Mouse (Mus musculus) hindbrain, embryonic 11.5 days (tissue): ENCODE measurements around the gene Sds. TPM values are rescaled to one million over a fixed set of nuclear protein-coding genes. Genes with fewer than 3 reads are reported as not detected.

Source experiments
- ATAC-seq: fragments of 200-750 bp; cut with Nextera tagmentation; 2 replicates; pipeline ENCODE4 v1.8.0; 2017; ENCODE audit warnings: mild to moderate bottlenecking, moderate TSS enrichment, moderate library complexity; ENCODE audit not compliant: low FRiP score
- DNase-seq: peaks from one replicate; pipeline ENCODE4 v3.0.0-alpha.2; 2015; ENCODE audit warnings: low spot score
- H3K27ac ChIP-seq: fragments of 300-500 bp; sonication (generic); 2 replicates; pipeline ENCODE4 v1.5.1; 2014; ENCODE audit warnings: mild to moderate bottlenecking, low read depth, low read length
- H3K27me3 ChIP-seq: fragments of 300-500 bp; sonication (generic); 2 replicates; pipeline ENCODE4 v1.6.1; 2014; ENCODE audit warnings: mild to moderate bottlenecking, low read length, moderate library complexity, mixed read lengths; ENCODE audit not compliant: control insufficient read depth, insufficient read depth
- H3K36me3 ChIP-seq: fragments of 300-500 bp; sonication (generic); 2 replicates; pipeline ENCODE4 v1.6.1; 2014; ENCODE audit warnings: mild to moderate bottlenecking, low read length, moderate library complexity, mixed read lengths; ENCODE audit not compliant: control insufficient read depth, insufficient read depth
- H3K4me1 ChIP-seq: fragments of 300-500 bp; sonication (generic); replicated peaks from 2 replicates; pipeline ENCODE4 v1.6.1; 2014; ENCODE audit warnings: low read length, mixed read lengths; ENCODE audit not compliant: control insufficient read depth, insufficient read depth
- H3K4me2 ChIP-seq: fragments of 300-500 bp; sonication (generic); replicated peaks from 2 replicates; pipeline ENCODE4 v1.6.1; 2014; ENCODE audit warnings: mild to moderate bottlenecking, low read depth, low read length
- H3K4me3 ChIP-seq: fragments of 300-500 bp; sonication (generic); 2 replicates; pipeline ENCODE4 v1.5.1; 2014; ENCODE audit warnings: low read depth, low read length
- H3K9ac ChIP-seq: fragments of 300-500 bp; sonication (generic); 2 replicates; pipeline ENCODE4 v1.6.1; 2014; ENCODE audit warnings: low read depth, low read length
- H3K9me3 ChIP-seq: fragments of 300-500 bp; sonication (generic); 2 replicates; pipeline ENCODE4 v1.6.1; 2016; ENCODE audit warnings: low read length; ENCODE audit not compliant: control insufficient read depth
- WGBS: fragments of 180-500 bp; shearing (Covaris S2); extraction: QIAGEN DNeasy Blood & Tissue Kit; methylation state at CpG from one replicate; pipeline ENCODE4 v1.1.7; 2014; 5-methylcytosine and 5-hydroxymethylcytosine counted together
- polyA plus RNA-seq: library from polyadenylated mRNA; unstranded; fragments of >200 nt; fragmentation: Nextera tagmentation; extraction: Ambion mirVana; gene quantifications from 2 replicates; pipeline ENCODE4 v1.2.1, GENCODE M21; 2014

Gene Sds
- polyA plus RNA-seq, 1 experiment from 2014 or later: not detected

DNA sequence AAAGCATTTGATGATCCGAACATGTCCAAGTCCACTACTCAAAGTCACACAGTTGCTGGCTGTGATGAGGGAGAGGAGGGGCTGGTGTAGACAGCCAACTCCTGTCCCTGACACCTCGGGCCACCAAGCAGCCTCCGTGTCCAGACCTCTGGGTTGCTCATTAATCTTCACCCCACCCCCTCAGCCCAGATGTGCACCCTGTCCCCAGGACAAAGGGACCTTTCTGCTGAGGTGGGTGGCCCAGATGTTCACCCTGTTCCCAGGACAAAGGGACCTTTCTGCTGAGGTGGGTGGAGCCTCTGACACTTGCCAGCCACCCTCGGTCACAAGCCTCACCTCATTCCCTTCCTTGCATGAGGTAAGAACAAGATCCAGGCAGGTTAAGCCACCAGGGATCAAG, 4.8 kb upstream of the Sds start:
- no peak overlapping the region for H3K4me2 ChIP-seq
- H3K4me1 ChIP-seq: no peaks in the 10 kb centered on the region
- DNase-seq (no peak), ATAC-seq (no peak)
- no peak overlapping the region for H3K4me3 ChIP-seq
- H3K27me3 ChIP-seq: no peaks in the 10 kb centered on the region
- no peak overlapping the region for H3K9ac ChIP-seq
- 60% methylated on average over 4 of the region's 4 CpGs for WGBS
- no peaks in the 10 kb centered on the region for H3K36me3 ChIP-seq
- no peak overlapping the region for H3K27ac ChIP-seq
- H3K9me3 ChIP-seq: no peaks in the 10 kb centered on the region

DNA sequence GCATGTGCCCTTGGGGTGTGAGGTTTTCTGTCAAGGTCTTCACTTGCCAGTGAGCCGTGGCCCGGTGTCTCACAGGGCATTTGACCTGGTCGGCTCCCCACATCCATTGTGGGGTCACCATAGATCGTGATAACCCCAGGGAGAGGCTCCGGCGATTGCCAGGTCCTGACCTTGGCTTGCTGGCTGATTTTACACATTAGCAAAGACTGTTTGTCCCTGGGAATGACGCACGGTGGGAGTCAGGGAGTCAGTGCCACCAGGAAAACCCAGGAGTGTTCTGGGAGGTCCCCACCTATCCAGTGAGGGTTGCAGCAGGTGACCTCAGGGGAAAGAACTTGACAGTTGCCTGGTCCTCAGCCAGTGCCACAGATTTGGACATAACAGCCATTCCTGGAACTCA, 3.6 kb upstream of the Sds start, which contains the start of gene Sdsl:
TSS of gene Sdsl (minus strand) at position 41 of the 400 bp plus-strand sequence.
- no peak within 1 kb of the TSS for H3K4me2 ChIP-seq
- H3K4me1 ChIP-seq: no peaks in the 10 kb centered on the region
- ATAC-seq (no peak), DNase-seq (no peak)
- no peak within 1 kb of the TSS for H3K27ac ChIP-seq
- H3K27me3 ChIP-seq: no peaks in the 10 kb centered on the region
- H3K4me3 ChIP-seq: no peak within 1 kb of the TSS
- H3K9ac ChIP-seq: no peak within 1 kb of the TSS
- H3K36me3 ChIP-seq: no peaks in the 10 kb centered on the region
- 77% methylated on average over 8 of the region's 8 CpGs for WGBS
- H3K9me3 ChIP-seq: no peaks in the 10 kb centered on the region

GRCm38 (mm10) chr5:120473361-120473760, 3.0 kb upstream of the Sds start:
- H3K4me2 ChIP-seq: no peak overlapping the region
- WGBS: 97% methylated on average over 2 of the region's 2 CpGs
- no peaks in the 10 kb centered on the region for H3K27me3 ChIP-seq
- no peaks in the 10 kb centered on the region for H3K36me3 ChIP-seq
- no peak overlapping the region for H3K27ac ChIP-seq
- DNase-seq (no peak), ATAC-seq (no peak)
- no peak overlapping the region for H3K4me3 ChIP-seq
- no peaks in the 10 kb centered on the region for H3K9me3 ChIP-seq
- no peak overlapping the region for H3K9ac ChIP-seq
- no peaks in the 10 kb centered on the region for H3K4me1 ChIP-seq

DNA sequence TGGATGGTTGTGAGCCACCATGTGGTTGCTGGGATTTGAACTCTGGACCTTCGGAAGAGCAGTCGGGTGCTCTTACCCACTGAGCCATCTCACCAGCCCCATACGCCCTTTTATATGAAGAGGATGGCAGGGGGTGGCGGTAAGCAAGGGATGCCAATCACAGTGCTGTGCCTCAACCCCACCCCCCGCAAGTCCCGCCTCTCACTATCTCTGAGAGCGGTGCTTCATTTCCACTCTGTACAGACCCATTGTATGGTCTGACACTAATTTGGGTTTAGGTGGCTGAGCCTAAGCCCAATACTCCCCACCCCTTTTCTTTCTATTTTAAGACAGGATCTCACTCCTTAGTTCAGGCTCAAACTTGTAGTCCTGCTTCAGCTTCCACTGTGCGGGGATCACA, 465 bp upstream of the Sds start:
- ATAC-seq: no peak
- 54% methylated on average over 8 of the region's 8 CpGs for WGBS

DNA sequence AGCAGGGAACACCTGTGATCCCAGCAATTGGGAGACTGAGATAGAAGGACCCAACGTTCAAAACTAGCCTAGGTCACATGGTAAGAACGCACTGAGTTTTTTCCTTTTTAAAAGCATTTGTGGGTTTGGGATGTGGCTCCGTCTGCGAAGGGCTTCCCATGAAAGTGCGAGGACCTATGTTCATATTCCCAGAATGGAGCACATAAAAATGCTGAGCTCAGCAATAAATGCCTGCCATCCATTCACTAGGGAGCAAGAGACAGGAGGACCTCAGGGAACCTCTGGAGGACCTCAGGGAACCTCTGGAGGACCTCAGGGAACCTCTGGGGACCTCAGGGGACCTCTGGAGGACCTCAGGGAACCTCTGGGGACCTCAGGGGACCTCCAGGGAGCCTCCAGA, 1.7 kb downstream of the Sds start:
- Histone ChIP-seq H3K36me3 (no peaks in the 10 kb centered on the region), H3K9me3 (no peaks in the 10 kb centered on the region), H3K27me3 (no peaks in the 10 kb centered on the region), H3K9ac (no peak overlapping the region), H3K4me2 (no peak overlapping the region), H3K4me1 (no peaks in the 10 kb centered on the region), H3K4me3 (no peak overlapping the region), H3K27ac (no peak overlapping the region)
- ATAC-seq (no peak), DNase-seq (no peak)
- 87% methylated on average over 5 of the region's 5 CpGs for WGBS

More for the DNA sequence above, 465 bp upstream of the Sds start:
- H3K27ac ChIP-seq: no peak overlapping the region
- DNase-seq: no peak
- H3K4me3 ChIP-seq: no peak overlapping the region
- H3K36me3 ChIP-seq: no peaks in the 10 kb centered on the region
- no peaks in the 10 kb centered on the region for H3K4me1 ChIP-seq
- no peak overlapping the region for H3K9ac ChIP-seq
- H3K27me3 ChIP-seq: no peaks in the 10 kb centered on the region
- no peak overlapping the region for H3K4me2 ChIP-seq
- H3K9me3 ChIP-seq: no peaks in the 10 kb centered on the region

GRCm38 (mm10) chr5:120479538-120479937, 3.2 kb downstream of the Sds start:
- Histone ChIP-seq H3K4me2 (no peak overlapping the region), H3K27ac (no peak overlapping the region), H3K27me3 (no peaks in the 10 kb centered on the region), H3K9me3 (no peaks in the 10 kb centered on the region), H3K4me3 (no peak overlapping the region), H3K36me3 (no peaks in the 10 kb centered on the region), H3K9ac (no peak overlapping the region), H3K4me1 (no peaks in the 10 kb centered on the region)
- DNase-seq: no peak
- 70% methylated on average over 4 of the region's 4 CpGs for WGBS
- ATAC-seq: no peak

DNA sequence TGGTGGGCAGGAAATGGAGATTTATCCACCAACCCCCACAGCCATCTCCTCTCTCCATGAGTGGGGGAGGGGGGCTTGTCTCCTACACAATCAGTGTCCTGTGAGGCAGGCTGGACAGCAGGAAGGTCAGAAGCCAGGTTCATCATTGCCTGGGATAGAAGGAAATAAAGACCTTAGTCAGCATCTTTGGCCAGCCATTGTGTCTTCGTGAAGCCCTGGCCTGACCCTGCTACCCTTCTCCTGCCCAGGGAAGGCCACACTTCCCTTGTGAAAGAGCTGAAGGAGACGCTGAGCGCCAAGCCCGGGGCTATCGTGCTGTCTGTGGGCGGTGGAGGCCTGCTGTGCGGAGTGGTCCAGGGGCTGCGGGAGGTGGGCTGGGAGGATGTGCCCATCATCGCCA, 4.9 kb downstream of the Sds start:
- H3K27ac ChIP-seq: no peak overlapping the region
- no peak for ATAC-seq
- no peaks in the 10 kb centered on the region for H3K9me3 ChIP-seq
- WGBS: 59% methylated on average over 9 of the region's 9 CpGs
- H3K36me3 ChIP-seq: no peaks in the 10 kb centered on the region
- H3K27me3 ChIP-seq: no peaks in the 10 kb centered on the region
- H3K9ac ChIP-seq: no peak overlapping the region
- no peak overlapping the region for H3K4me3 ChIP-seq
- H3K4me1 ChIP-seq: no peaks in the 10 kb centered on the region
- no peak for DNase-seq
- H3K4me2 ChIP-seq: no peak overlapping the region

- H3K27me3 ChIP-seq: no peaks in the 10 kb centered on the region
- H3K4me1 ChIP-seq: no peaks in the 10 kb centered on the region
- H3K4me3 ChIP-seq: no peak overlapping the region
- no peaks in the 10 kb centered on the region for H3K9me3 ChIP-seq
- WGBS: 86% methylated on average over 13 of the region's 19 CpGs
- H3K36me3 ChIP-seq: 0 out of 2 replicates have a peak, but pooled peaks cover 4% of the 10 kb centered on the region
- no peak overlapping the region for H3K27ac ChIP-seq
- no peak for ATAC-seq
- no peak for DNase-seq
- no peak overlapping the region for H3K4me2 ChIP-seq
- H3K9ac ChIP-seq: no peak overlapping the region
Measured at GRCm38 (mm10) chr5:120483399-120483798, 7.1 kb downstream of the Sds start.

DNA sequence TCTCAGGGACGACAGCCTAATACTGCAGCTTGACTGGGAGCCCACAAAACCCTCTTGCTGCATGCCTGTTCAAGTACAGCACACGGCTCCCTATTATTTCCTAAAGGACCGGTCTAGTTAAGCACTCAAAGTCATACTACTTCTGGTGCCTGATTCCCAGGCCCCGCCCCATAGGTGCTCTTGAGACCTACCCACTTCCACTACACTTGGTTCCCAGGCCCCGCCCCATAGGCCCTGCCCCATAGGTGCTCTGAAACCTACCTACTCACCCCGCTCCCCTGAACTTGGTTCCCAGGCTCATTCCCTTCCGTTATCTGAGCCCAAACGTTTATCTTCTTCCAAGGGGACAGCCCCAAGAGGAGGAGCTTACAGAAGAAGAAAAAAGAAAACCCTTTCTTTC, 11.5 kb downstream of the Sds start:
- H3K9ac ChIP-seq: no peak overlapping the region
- no peaks in the 10 kb centered on the region for H3K9me3 ChIP-seq
- H3K4me2 ChIP-seq: no peak overlapping the region
- no peak for ATAC-seq
- no peak for DNase-seq
- no peaks in the 10 kb centered on the region for H3K4me1 ChIP-seq
- 89% methylated on average over 8 of the region's 8 CpGs for WGBS
- H3K27ac ChIP-seq: no peak overlapping the region
- H3K36me3 ChIP-seq: 0 out of 2 replicates have a peak, but pooled peaks cover 4% of the 10 kb centered on the region
- no peaks in the 10 kb centered on the region for H3K27me3 ChIP-seq
- H3K4me3 ChIP-seq: no peak overlapping the region
